Mouse (Mus musculus) forebrain, embryonic 11.5 days (tissue): ENCODE data around the gene Gm5773. TPM values are rescaled to one million over a fixed set of nuclear protein-coding genes. Genes with fewer than 3 reads are reported as not detected.
"Not testable (repeated sequence)": the region's sequence is repeated elsewhere in the genome, so short reads cannot be mapped to it uniquely, and the experiment has no call there.

Experiments used
- ATAC-seq: fragments of 200-750 bp; cut with Nextera tagmentation; replicated peaks from 2 replicates; pipeline ENCODE4 v1.8.0; 2017; ENCODE audit warnings: moderate TSS enrichment; ENCODE audit not compliant: low FRiP score
- DNase-seq: peaks from one replicate; pipeline ENCODE4 v3.0.0-alpha.2; 2017; ENCODE audit warnings: low spot score
- H3K27ac ChIP-seq: fragments of 300-500 bp; sonication (generic); 2 replicates; pipeline ENCODE4 v1.5.1; 2014; ENCODE audit warnings: low read depth, low read length
- H3K27me3 ChIP-seq: fragments of 300-500 bp; sonication (generic); 2 replicates; pipeline ENCODE4 v1.6.1; 2014; ENCODE audit warnings: mild to moderate bottlenecking, low read length, mixed read lengths; ENCODE audit not compliant: control insufficient read depth, insufficient read depth
- H3K36me3 ChIP-seq: fragments of 300-500 bp; sonication (generic); 2 replicates; pipeline ENCODE4 v1.6.1; 2014; ENCODE audit warnings: mild to moderate bottlenecking, low read length, moderate library complexity, mixed read lengths; ENCODE audit not compliant: control insufficient read depth, insufficient read depth
- H3K4me1 ChIP-seq: fragments of 300-500 bp; sonication (generic); replicated peaks from 2 replicates; pipeline ENCODE4 v1.6.1; 2014; ENCODE audit warnings: low read length, mixed read lengths; ENCODE audit not compliant: control insufficient read depth, insufficient read depth
- H3K4me2 ChIP-seq: fragments of 300-500 bp; sonication (generic); 2 replicates; pipeline ENCODE4 v1.6.1; 2014; ENCODE audit warnings: low read depth, mild to moderate bottlenecking, low read length, moderate library complexity, mixed read lengths; ENCODE audit not compliant: severe bottlenecking
- H3K4me3 ChIP-seq: fragments of 300-500 bp; sonication (generic); 2 replicates; pipeline ENCODE4 v1.5.1; 2014; ENCODE audit warnings: low read depth, low read length
- H3K9ac ChIP-seq: fragments of 300-500 bp; sonication (generic); 2 replicates; pipeline ENCODE4 v1.6.1; 2014; ENCODE audit warnings: low read length
- H3K9me3 ChIP-seq: fragments of 300-500 bp; sonication (generic); 2 replicates; pipeline ENCODE4 v1.6.1; 2016; ENCODE audit warnings: low read length, mixed read lengths; ENCODE audit not compliant: control insufficient read depth
- WGBS: fragments of 180-500 bp; shearing (Covaris S2); extraction: QIAGEN DNeasy Blood & Tissue Kit; methylation state at CpG from one replicate; pipeline ENCODE4 v1.1.7; 2014; 5-methylcytosine and 5-hydroxymethylcytosine counted together
- polyA plus RNA-seq: library from polyadenylated mRNA; unstranded; fragments of >200 nt; fragmentation: Nextera tagmentation; extraction: Ambion mirVana; gene quantifications from 2 replicates; pipeline ENCODE4 v1.2.1, GENCODE M21; 2014

Gm5773 gene
- polyA plus RNA-seq = not detected in 2 replicates

- not testable (repeated sequence) for H3K27ac ChIP-seq, H3K27me3 ChIP-seq, DNase-seq, H3K36me3 ChIP-seq, H3K4me3 ChIP-seq, H3K4me2 ChIP-seq, H3K4me1 ChIP-seq, H3K9me3 ChIP-seq, H3K9ac ChIP-seq, ATAC-seq
- 82% methylated on average over 1 of the region's 1 CpGs for WGBS
These were observed at the start of gene Gm5773 for GRCm38 (mm10) chr3:93772700-93773099. Gm5773 (plus strand) TSS chr3:93773000.

GRCm38 (mm10) chr3:93745475-93745874 lies 27.3 kb upstream of the Gm5773 start:
- not testable (repeated sequence) for H3K27ac ChIP-seq, DNase-seq, H3K4me1 ChIP-seq, H3K4me2 ChIP-seq, H3K36me3 ChIP-seq, H3K9me3 ChIP-seq, H3K27me3 ChIP-seq, H3K9ac ChIP-seq, H3K4me3 ChIP-seq, ATAC-seq
- WGBS = 76% methylated on average over 1 of the region's 1 CpGs

GRCm38 (mm10) chr3:93754022-93754421 lies 18.8 kb upstream of the Gm5773 start:
- H3K27me3 ChIP-seq, H3K9me3 ChIP-seq, H3K4me1 ChIP-seq, H3K9ac ChIP-seq, H3K36me3 ChIP-seq, ATAC-seq, H3K27ac ChIP-seq, DNase-seq, H3K4me3 ChIP-seq, H3K4me2 ChIP-seq: not testable (repeated sequence)
- 91% methylated on average over 17 of the region's 18 CpGs for WGBS

- H3K36me3 ChIP-seq, H3K27ac ChIP-seq, H3K27me3 ChIP-seq, H3K9ac ChIP-seq, DNase-seq, ATAC-seq, H3K4me3 ChIP-seq, H3K4me1 ChIP-seq, H3K9me3 ChIP-seq, H3K4me2 ChIP-seq: not testable (repeated sequence)
These were observed 23.3 kb downstream of the Gm5773 start, which contains the start of gene Tdpoz4 for GRCm38 (mm10) chr3:93796098-93796497. Tdpoz4 (plus strand) TSS chr3:93796398.

- H3K9ac ChIP-seq, H3K4me2 ChIP-seq, H3K27ac ChIP-seq, H3K36me3 ChIP-seq, H3K4me3 ChIP-seq, ATAC-seq, H3K27me3 ChIP-seq, H3K4me1 ChIP-seq, DNase-seq, H3K9me3 ChIP-seq: not testable (repeated sequence)
These were observed 40.5 kb downstream of the Gm5773 start for GRCm38 (mm10) chr3:93813341-93813740.

Other genes starting within 250 kb of the Gm5773 start
- 128 and 139 TPM in 2 replicates for gene S100a10, start 217.9 kb upstream of the Gm5773 start, polyA plus RNA-seq
- gene Tdpoz2, start 120.3 kb upstream of the Gm5773 start, polyA plus RNA-seq = not detected in 2 replicates
- not detected in 2 replicates for gene Tdpoz1, start 96.7 kb upstream of the Gm5773 start, polyA plus RNA-seq
- gene Gm37596, start 79.9 kb upstream of the Gm5773 start, polyA plus RNA-seq = not detected in 2 replicates
- gene Tdpoz4, start 23.4 kb downstream of the Gm5773 start, polyA plus RNA-seq = not detected in 2 replicates
- not detected in 2 replicates for gene Tdpoz3, start 53.0 kb downstream of the Gm5773 start, polyA plus RNA-seq
- gene Gm9117, start 170.5 kb downstream of the Gm5773 start, polyA plus RNA-seq = not detected in 2 replicates
- gene Tdpoz5, start 188.3 kb downstream of the Gm5773 start, polyA plus RNA-seq = not detected in 2 replicates